Mouse (Mus musculus): ENCODE measurements around the gene Gm47429.

DNA sequence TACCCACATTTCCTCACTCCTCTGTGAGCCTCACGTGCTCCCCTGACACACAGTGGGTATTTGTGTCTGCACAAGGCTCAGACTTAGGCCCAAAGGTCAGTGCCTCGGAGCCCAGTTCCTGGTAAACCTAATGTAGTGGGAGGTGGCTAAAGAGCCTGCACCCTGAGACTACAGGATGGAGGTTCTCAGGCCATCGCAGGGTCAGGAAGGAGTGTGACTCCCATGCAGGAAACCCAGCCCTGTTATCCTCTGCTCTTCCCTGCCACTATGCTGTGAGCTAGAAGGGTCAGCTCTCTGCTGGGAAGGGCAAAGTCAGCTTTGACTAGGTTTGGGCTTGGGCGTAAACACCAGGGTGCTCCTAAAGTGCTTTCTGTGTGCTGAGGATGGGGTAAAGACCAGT lies 17.0 kb downstream of the Gm47429 start:
- no peak for TF ChIP-seq CTCF (IDR thresholded peaks at IDR 0.05; ENCODE audit: borderline replicate concordance, control insufficient read depth, extremely low read depth, insufficient read depth, low read length, poor library complexity)
- TF ChIP-seq POLR2A (IDR thresholded peaks at IDR 0.05; ENCODE audit: control insufficient read depth, extremely low read depth, insufficient read depth, low read length, poor library complexity), result no peak
